Mouse (Mus musculus): ENCODE measurements at regions not wholly inside any gene's neighbourhood (a gene's known extent, or its start where the extent isn't known, plus 50 kb on each side); places are given as distances from the start of the nearest gene placed in this dataset.

DNA sequence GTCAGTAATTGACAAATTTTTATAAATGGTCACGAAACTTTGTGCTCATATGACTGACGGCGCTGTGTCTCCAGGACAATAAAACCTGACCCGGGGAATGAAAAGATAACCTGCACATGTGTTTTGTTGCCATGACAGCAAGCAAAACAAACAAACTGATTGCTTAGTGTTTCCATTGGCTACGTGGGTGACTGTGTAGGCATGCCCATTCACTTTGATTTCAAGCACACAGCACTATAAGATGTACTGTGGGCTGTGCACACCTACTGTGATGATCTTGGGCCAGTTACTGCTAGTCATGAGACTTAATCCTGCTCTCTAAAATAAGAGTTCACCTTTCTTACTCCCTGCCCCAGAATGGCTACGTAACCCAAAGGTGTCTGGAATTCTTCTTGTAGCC, 225.4 kb downstream of the Rnf144b start:
- Histone ChIP-seq H3K27me3 (replicated peaks) (no peaks in the 10 kb centered on the region), H3K36me3 (replicated peaks in 1 of 2; ENCODE audit: control insufficient read depth in 1 of 2, insufficient read depth in 1 of 2, low read length in 1 of 2) (no peaks in the 10 kb centered on the region), H3K27ac (ENCODE audit: insufficient read depth, low read depth) (no peak overlapping the region), H3K4me2 (ENCODE audit: insufficient read depth, low read depth, poor library complexity, severe bottlenecking) (no peak overlapping the region), H3K79me2 (replicated peaks; ENCODE audit: control insufficient read depth, extremely low read depth, insufficient read depth, poor library complexity, severe bottlenecking) (no peaks in the 10 kb centered on the region), H3K9ac (ENCODE audit: insufficient read depth, low read depth) (no peak overlapping the region), H3K4me1 (ENCODE audit: control insufficient read depth in 1 of 2, insufficient read depth in 2 of 2) (no peaks in the 10 kb centered on the region), H3K9me3 (replicated peaks; ENCODE audit: low read length) (peaks cover 40% of the 10 kb centered on the region), H3K4me3 (replicated peaks in 1 of 3; ENCODE audit: low read depth in 2 of 3, low read length in 2 of 3, poor library complexity in 1 of 3) (no peak overlapping the region)
- no peak for DNase-seq (ENCODE audit: extremely low read depth)
- dilution Hi-C loops (cut with MboI; ENCODE audit: extremely low pct_ligation_motif_present, extremely low pct_unique_long_range_greater_than_20kb, low sequenced_read_pairs) (no loop called here), in situ Hi-C loops (cut with MboI; ENCODE audit: low pct_ligation_motif_present, low pct_unique_long_range_greater_than_20kb, low sequenced_read_pairs) (loop anchor here (25.0 kb wide), 1 partner anchor 1114 kb away; no protein-coding TSS in a partner anchor)
- no peak for TF ChIP-seq MAZ (IDR thresholded peaks at IDR 0.05; ENCODE audit: low read depth, low read length)
- TF ChIP-seq KAT2A (IDR thresholded peaks at IDR 0.05; ENCODE audit: insufficient replicate concordance, low read length) = no peak
- no peak for TF ChIP-seq PAX5 (IDR thresholded peaks at IDR 0.05; ENCODE audit: low read length)
- TF ChIP-seq MAX (IDR thresholded peaks at IDR 0.05; ENCODE audit: low read length) = no peak
- no peak for TF ChIP-seq NRF1 (IDR thresholded peaks at IDR 0.05; ENCODE audit: low read depth, low read length)

DNA sequence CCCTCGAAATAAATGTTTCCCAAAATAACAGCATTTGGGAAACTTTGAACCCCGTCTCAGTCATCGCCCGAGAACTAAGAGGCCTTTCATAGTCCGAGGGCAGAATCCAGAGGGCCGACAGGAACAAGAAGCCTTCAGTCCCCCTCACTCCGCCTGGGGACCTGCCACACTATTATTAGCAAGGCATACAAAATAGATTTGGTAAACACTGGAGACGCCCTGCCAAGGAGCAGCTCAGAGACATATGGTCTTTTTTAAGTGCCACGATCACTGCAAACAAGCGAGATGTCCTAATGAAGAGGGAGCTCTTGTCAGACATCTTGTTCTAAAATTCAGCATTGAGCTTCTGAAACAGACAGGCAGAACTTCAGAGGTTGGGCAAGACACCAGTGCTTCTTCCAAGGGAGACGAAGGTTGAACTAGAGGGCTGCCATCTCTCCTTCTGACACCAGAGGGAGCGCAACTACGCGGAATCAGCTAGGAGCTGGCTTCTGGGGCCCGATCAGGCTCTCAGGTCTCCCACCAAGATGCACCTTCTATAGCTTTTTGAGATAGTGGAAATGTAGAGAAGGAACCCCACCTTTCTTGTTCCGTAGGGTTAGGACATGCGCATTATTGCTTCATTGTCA, 226.2 kb downstream of the Rnf144b start:
- in situ Hi-C loops (cut with MboI; ENCODE audit: low pct_ligation_motif_present, low pct_unique_long_range_greater_than_20kb, low sequenced_read_pairs) = loop anchor here (25.0 kb wide), 1 partner anchor 1114 kb away; no protein-coding TSS in a partner anchor
- H3K4me2 ChIP-seq (ENCODE audit: insufficient read depth, low read depth, poor library complexity, severe bottlenecking) = no peak overlapping the region
- dilution Hi-C loops (cut with MboI; ENCODE audit: extremely low pct_ligation_motif_present, extremely low pct_unique_long_range_greater_than_20kb, low sequenced_read_pairs) = no loop called here
- no peak overlapping the region for H3K27ac ChIP-seq (ENCODE audit: insufficient read depth, low read depth)
- no peaks in the 10 kb centered on the region for H3K4me1 ChIP-seq (ENCODE audit: control insufficient read depth in 1 of 2, insufficient read depth in 2 of 2)
- no peak overlapping the region for H3K4me3 ChIP-seq (replicated peaks in 1 of 3; ENCODE audit: low read depth in 2 of 3, low read length in 2 of 3, poor library complexity in 1 of 3)
- H3K27me3 ChIP-seq (replicated peaks) = no peaks in the 10 kb centered on the region
- H3K9ac ChIP-seq (ENCODE audit: insufficient read depth, low read depth) = no peak overlapping the region
- no peak for DNase-seq (ENCODE audit: extremely low read depth)
- no peaks in the 10 kb centered on the region for H3K79me2 ChIP-seq (replicated peaks; ENCODE audit: control insufficient read depth, extremely low read depth, insufficient read depth, poor library complexity, severe bottlenecking)
- H3K36me3 ChIP-seq (replicated peaks in 1 of 2; ENCODE audit: control insufficient read depth in 1 of 2, insufficient read depth in 1 of 2, low read length in 1 of 2) = no peaks in the 10 kb centered on the region
- peaks cover 40% of the 10 kb centered on the region for H3K9me3 ChIP-seq (replicated peaks; ENCODE audit: low read length)
- TF ChIP-seq RAD21 (IDR thresholded peaks at IDR 0.05; ENCODE audit: low read depth, low read length) (peak; percentile 30), KAT2A (IDR thresholded peaks at IDR 0.05; ENCODE audit: insufficient replicate concordance, low read length) (no peak), E2F4 (IDR thresholded peaks at IDR 0.05; ENCODE audit: insufficient replicate concordance, low read depth, low read length) (no peak), CTCF (conservative IDR thresholded peaks at IDR 0.05 in 1 of 2, IDR thresholded peaks at IDR 0.05 in 1 of 2; ENCODE audit: low read depth in 2 of 2, low read length in 2 of 2) (peak in 1 of 2 experiments; percentile 43; a peak in 3 of 4 replicates), TBP (conservative IDR thresholded peaks at IDR 0.05; ENCODE audit: low read depth, low read length) (no peak), SMC3 (IDR thresholded peaks at IDR 0.05; ENCODE audit: low read depth, low read length) (peak; percentile 26), PAX5 (IDR thresholded peaks at IDR 0.05; ENCODE audit: low read length) (no peak), USF2 (conservative IDR thresholded peaks at IDR 0.05; ENCODE audit: low read depth, low read length) (no peak)

GRCm38 (mm10) chr13:47354446-47354845, 232.0 kb downstream of the Rnf144b start:
- in situ Hi-C loops (cut with MboI; ENCODE audit: low pct_ligation_motif_present, low pct_unique_long_range_greater_than_20kb, low sequenced_read_pairs) (no loop called here), dilution Hi-C loops (cut with MboI; ENCODE audit: extremely low pct_ligation_motif_present, extremely low pct_unique_long_range_greater_than_20kb, low sequenced_read_pairs) (no loop called here)
- DNase-seq (ENCODE audit: extremely low read depth) = no peak

More at GRCm38 (mm10) chr13:47354446-47354845, 232.0 kb downstream of the Rnf144b start:
- Histone ChIP-seq H3K9me3 (replicated peaks; ENCODE audit: low read length) (peaks cover 56% of the 10 kb centered on the region), H3K4me2 (ENCODE audit: insufficient read depth, low read depth, poor library complexity, severe bottlenecking) (no peak overlapping the region), H3K4me3 (replicated peaks in 1 of 3; ENCODE audit: low read depth in 2 of 3, low read length in 2 of 3, poor library complexity in 1 of 3) (no peak overlapping the region), H3K79me2 (replicated peaks; ENCODE audit: control insufficient read depth, extremely low read depth, insufficient read depth, poor library complexity, severe bottlenecking) (no peaks in the 10 kb centered on the region), H3K4me1 (ENCODE audit: control insufficient read depth in 1 of 2, insufficient read depth in 2 of 2) (no peaks in the 10 kb centered on the region), H3K27ac (ENCODE audit: insufficient read depth, low read depth) (no peak overlapping the region), H3K36me3 (replicated peaks in 1 of 2; ENCODE audit: control insufficient read depth in 1 of 2, insufficient read depth in 1 of 2, low read length in 1 of 2) (no peaks in the 10 kb centered on the region), H3K9ac (ENCODE audit: insufficient read depth, low read depth) (no peak overlapping the region), H3K27me3 (replicated peaks) (no peaks in the 10 kb centered on the region)
- TF ChIP-seq UBTF (IDR thresholded peaks at IDR 0.05; ENCODE audit: low read depth, low read length) (no peak), POLR2A (IDR thresholded peaks at IDR 0.05; ENCODE audit: low read depth, low read length) (no peak), MYC (IDR thresholded peaks at IDR 0.05; ENCODE audit: low read depth, low read length) (no peak), KAT2A (IDR thresholded peaks at IDR 0.05; ENCODE audit: insufficient replicate concordance, low read length) (no peak), NELFE (IDR thresholded peaks at IDR 0.05; ENCODE audit: low read depth, low read length) (no peak), CHD2 (IDR thresholded peaks at IDR 0.05; ENCODE audit: low read length) (no peak), ZNF384 (IDR thresholded peaks at IDR 0.05; ENCODE audit: low read depth, low read length) (no peak), RCOR1 (conservative IDR thresholded peaks at IDR 0.05; ENCODE audit: low read depth, low read length) (no peak), PAX5 (IDR thresholded peaks at IDR 0.05; ENCODE audit: low read length) (no peak)
